Mouse (Mus musculus) CH12.LX (cell line): ENCODE measurements around the gene Adipor1. TPM values are rescaled to one million over a fixed set of nuclear protein-coding genes. Genes with fewer than 3 reads are reported as not detected.

Experiments
- DNase-seq: peaks from one replicate; pipeline ENCODE4 v3.0.0-alpha.2; 2013; ENCODE audit errors: extremely low read depth
- H3K27ac ChIP-seq: 2 replicates; pipeline ENCODE4 v1.5.1; 2012; ENCODE audit warnings: low read depth, mild to moderate bottlenecking, control low read depth, moderate library complexity; ENCODE audit not compliant: insufficient read depth
- H3K27me3 ChIP-seq: replicated peaks from 2 replicates; pipeline ENCODE3; 2012; ENCODE audit warnings: inconsistent platforms
- H3K36me3 ChIP-seq, 2 experiments: replicated peaks in 1 of 2; 2 replicates each; pipeline versions ENCODE3 to v1.6.1; 2012; ENCODE audit warnings: inconsistent platforms in 1 of 2, low read length in 1 of 2, mild to moderate bottlenecking in 1 of 2, mixed read lengths in 1 of 2, moderate library complexity in 1 of 2; ENCODE audit not compliant: control insufficient read depth in 1 of 2, insufficient read depth in 1 of 2
- H3K4me1 ChIP-seq, 2 experiments: 2 replicates each; pipeline ENCODE4 v1.6.1; 2012; ENCODE audit warnings: inconsistent platforms in 1 of 2, moderate library complexity in 1 of 2; ENCODE audit not compliant: insufficient read depth in 2 of 2, control insufficient read depth in 1 of 2
- H3K4me2 ChIP-seq: 2 replicates; pipeline ENCODE4 v1.6.1; 2012; ENCODE audit warnings: low read depth, mild to moderate bottlenecking, control low read depth; ENCODE audit not compliant: poor library complexity, insufficient read depth, severe bottlenecking
- H3K4me3 ChIP-seq, 3 experiments: fragments of 150-350 bp in 1 of 3; sonication (generic) in 1 of 3; replicated peaks in 1 of 3; 2 replicates each; pipeline versions ENCODE3 to v1.5.1; 2011 to 2012; ENCODE audit warnings: low read depth in 2 of 3, low read length in 2 of 3, mild to moderate bottlenecking in 2 of 3, moderate library complexity in 2 of 3, control low read depth in 1 of 3, improper control_type of control experiment in 1 of 3, inconsistent platforms in 1 of 3, mixed read lengths in 1 of 3; ENCODE audit not compliant: poor library complexity in 1 of 3
- H3K79me2 ChIP-seq: replicated peaks from 2 replicates; pipeline ENCODE4 v1.6.1; 2012; ENCODE audit warnings: mild to moderate bottlenecking, moderate library complexity; ENCODE audit not compliant: control insufficient read depth, poor library complexity, insufficient read depth, severe bottlenecking; ENCODE audit errors: extremely low read depth
- H3K9ac ChIP-seq: 2 replicates; pipeline ENCODE4 v1.6.1; 2012; ENCODE audit warnings: low read depth, mild to moderate bottlenecking, control low read depth, moderate library complexity; ENCODE audit not compliant: insufficient read depth
- H3K9me3 ChIP-seq: replicated peaks from 2 replicates; pipeline ENCODE3; 2012; ENCODE audit warnings: low read length, inconsistent platforms, mixed read lengths
- BHLHE40 ChIP-seq: IDR thresholded peaks from 2 replicates; pipeline ENCODE4 v1.6.1; 2011; ENCODE audit warnings: mild to moderate bottlenecking, low read depth, low read length, improper control_type of control experiment
- CHD2 ChIP-seq: IDR thresholded peaks from 2 replicates; pipeline ENCODE4 v1.6.1; 2011; ENCODE audit warnings: low read length, improper control_type of control experiment
- CTCF ChIP-seq, 2 experiments: IDR thresholded peaks in 1 of 2; conservative IDR thresholded peaks in 1 of 2; 2 replicates each; pipeline ENCODE4 v1.5.1; 2011 to 2012; ENCODE audit warnings: low read depth in 2 of 2, low read length in 2 of 2, improper control_type of control experiment in 1 of 2, inconsistent platforms in 1 of 2, mild to moderate bottlenecking in 1 of 2, moderate library complexity in 1 of 2
- EP300 ChIP-seq: IDR thresholded peaks from 2 replicates; pipeline ENCODE4 v1.6.1; 2011; ENCODE audit warnings: low read length, improper control_type of control experiment
- ETS1 ChIP-seq: conservative IDR thresholded peaks from 2 replicates; pipeline ENCODE4 v1.6.1; 2012; ENCODE audit warnings: low read depth, mild to moderate bottlenecking, inconsistent platforms, low read length, improper control_type of control experiment, moderate library complexity
- HCFC1 ChIP-seq: IDR thresholded peaks from 2 replicates; pipeline ENCODE4 v1.6.1; 2012; ENCODE audit warnings: low read depth, mild to moderate bottlenecking, inconsistent platforms, low read length, improper control_type of control experiment
- KAT2A ChIP-seq: IDR thresholded peaks from 2 replicates; pipeline ENCODE4 v1.6.1; 2012; ENCODE audit warnings: low read length, improper control_type of control experiment, inconsistent platforms; ENCODE audit not compliant: insufficient replicate concordance
- MAZ ChIP-seq: IDR thresholded peaks from 2 replicates; pipeline ENCODE4 v1.6.1; 2012; ENCODE audit warnings: low read depth, mild to moderate bottlenecking, inconsistent platforms, low read length, improper control_type of control experiment, moderate library complexity
- MXI1 ChIP-seq: IDR thresholded peaks from 2 replicates; pipeline ENCODE4 v1.6.1; 2011; ENCODE audit warnings: mild to moderate bottlenecking, low read depth, low read length, improper control_type of control experiment
- MYC ChIP-seq: IDR thresholded peaks from 2 replicates; pipeline ENCODE4 v1.6.1; 2011; ENCODE audit warnings: low read depth, mild to moderate bottlenecking, improper control_type of control experiment, low read length
- NRF1 ChIP-seq: IDR thresholded peaks from 2 replicates; pipeline ENCODE4 v1.6.1; 2014; ENCODE audit warnings: low read depth, mild to moderate bottlenecking, inconsistent platforms, low read length, improper control_type of control experiment, moderate library complexity
- PAX5 ChIP-seq: IDR thresholded peaks from 2 replicates; pipeline ENCODE4 v1.6.1; 2012; ENCODE audit warnings: low read length, inconsistent platforms, mixed read lengths
- POLR2A ChIP-seq: IDR thresholded peaks from 2 replicates; pipeline ENCODE4 v1.6.1; 2011; ENCODE audit warnings: low read depth, mild to moderate bottlenecking, improper control_type of control experiment, low read length
- SMC3 ChIP-seq: IDR thresholded peaks from 2 replicates; pipeline ENCODE4 v1.6.1; 2011; ENCODE audit warnings: low read depth, low read length, improper control_type of control experiment
- TCF12 ChIP-seq: IDR thresholded peaks from 2 replicates; pipeline ENCODE4 v1.6.1; 2014; ENCODE audit warnings: low read depth, mild to moderate bottlenecking, inconsistent platforms, low read length, improper control_type of control experiment
- USF1 ChIP-seq: IDR thresholded peaks from 2 replicates; pipeline ENCODE4 v1.6.1; 2014; ENCODE audit warnings: low read depth, mild to moderate bottlenecking, inconsistent platforms, low read length, improper control_type of control experiment
- USF2 ChIP-seq: conservative IDR thresholded peaks from 2 replicates; pipeline ENCODE4 v1.6.1; 2011; ENCODE audit warnings: low read depth, low read length, improper control_type of control experiment
- ZNF384 ChIP-seq: IDR thresholded peaks from 2 replicates; pipeline ENCODE4 v1.6.1; 2012; ENCODE audit warnings: low read depth, low read length, improper control_type of control experiment, inconsistent platforms
- dilution Hi-C: fragments of 300-500 bp; cut with MboI; formaldehyde crosslinking; loops from 2 replicates; pipeline ENCODE4 v1.14.3; 2020; ENCODE audit warnings: low sequenced_read_pairs; ENCODE audit not compliant: extremely low pct_unique_long_range_greater_than_20kb, extremely low pct_ligation_motif_present
- in situ Hi-C: fragments of 300-500 bp; cut with MboI; formaldehyde crosslinking; loops from 3 replicates; pipeline ENCODE4 v1.14.3; 2019; ENCODE audit warnings: low sequenced_read_pairs, low pct_ligation_motif_present, low pct_unique_long_range_greater_than_20kb, mixed read lengths
- polyA plus RNA-seq: library from polyadenylated mRNA; unstranded; fragments of >175 nt; gene quantifications from 2 replicates; pipeline ENCODE4 v1.2.1, GENCODE M21; 2012; ENCODE audit warnings: low read depth; ENCODE audit not compliant: insufficient read length
- total RNA-seq, 2 experiments: library from RNA; depleted of rRNA; stranded (reverse); fragments of 300-350 nt in 1 of 2; fragments of >200 nt in 1 of 2; gene quantifications; 2 replicates each; pipeline ENCODE4 v1.2.3; 2012 to 2014

The Adipor1 gene
- total and polyA plus RNA-seq, 3 experiments, result 64.1 to 94.0 (median 70.8) TPM

GRCm38 (mm10) chr1:134419751-134420458 is 4.7 kb downstream of the Adipor1 start:
- TF ChIP-seq ZNF384, result no peak
- TF ChIP-seq KAT2A, result no peak
- no peak for TF ChIP-seq USF2
- TF ChIP-seq SMC3, result no peak
- TF ChIP-seq PAX5, result no peak
- no peak for TF ChIP-seq NRF1
- no peak for TF ChIP-seq MXI1
- TF ChIP-seq ETS1, result no peak
- TF ChIP-seq CHD2, result no peak
- no peak for TF ChIP-seq EP300
- no peak for TF ChIP-seq HCFC1
- TF ChIP-seq, all 38 proteins: peak for 0
- in situ Hi-C loops, result no loop called here
- no peaks in the 10 kb centered on the region for H3K9me3 ChIP-seq
- dilution Hi-C loops, result no loop called here
- H3K27ac ChIP-seq, result no peak overlapping the region
- no peaks in the 10 kb centered on the region for H3K27me3 ChIP-seq
- H3K9ac ChIP-seq, result no peak overlapping the region
- peaks cover 8 to 40% of the 10 kb centered on the region in 2 experiments for H3K4me1 ChIP-seq
- no peak overlapping the region for H3K4me3 ChIP-seq
- H3K36me3 ChIP-seq, result peaks cover 21 to 57% of the 10 kb centered on the region in 2 experiments
- peaks cover 58% of the 10 kb centered on the region for H3K79me2 ChIP-seq
- no peak for DNase-seq
- no peak overlapping the region for H3K4me2 ChIP-seq

GRCm38 (mm10) chr1:134423911-134424310 is 8.7 kb downstream of the Adipor1 start:
- in situ Hi-C loops (no loop called here), dilution Hi-C loops (no loop called here)
- no peak overlapping the region for H3K27ac ChIP-seq
- peaks cover 53 to 84% of the 10 kb centered on the region in 2 experiments for H3K36me3 ChIP-seq
- H3K27me3 ChIP-seq, result no peaks in the 10 kb centered on the region
- H3K4me2 ChIP-seq, result no peak overlapping the region
- H3K79me2 ChIP-seq, result peaks cover 29% of the 10 kb centered on the region
- DNase-seq, result no peak
- TF ChIP-seq CTCF (conservative IDR thresholded peaks at IDR 0.05 in 1 of 2, IDR thresholded peaks at IDR 0.05 in 1 of 2; ENCODE audit: low read depth in 2 of 2, low read length in 2 of 2) (no peak), MXI1 (no peak), BHLHE40 (no peak), MAZ (no peak), HCFC1 (no peak), ZNF384 (no peak), USF2 (no peak), TCF12 (no peak), KAT2A (no peak), POLR2A (no peak), MYC (no peak), USF1 (no peak)
- no peak overlapping the region for H3K4me3 ChIP-seq
- H3K9me3 ChIP-seq, result no peaks in the 10 kb centered on the region
- no peak overlapping the region for H3K9ac ChIP-seq
- H3K4me1 ChIP-seq, result peaks cover 0 to 14% of the 10 kb centered on the region in 2 experiments; a peak in 2 of 4 replicates
